12 mouse cellular contexts compared by ENCODE assay signal in the genomic region with DNA sequence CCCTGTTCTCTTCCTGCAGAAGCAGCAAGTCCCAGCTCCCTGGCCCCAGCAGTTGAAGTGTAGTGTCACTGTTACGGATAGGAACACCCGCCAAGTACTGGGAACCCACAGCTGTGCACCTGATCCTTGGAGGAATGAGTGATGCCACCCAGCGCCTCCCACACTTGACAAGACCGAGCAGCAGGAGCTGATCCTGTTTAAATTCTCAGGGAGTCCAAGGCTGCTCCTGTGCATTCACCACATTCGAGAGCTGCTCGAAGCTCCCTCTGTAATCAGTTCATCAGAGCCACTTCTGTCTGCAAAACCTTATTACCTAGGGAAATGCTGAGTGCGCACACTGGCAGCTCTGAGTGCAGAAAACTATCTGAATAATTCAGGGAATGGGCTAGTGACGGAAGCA.
DNase-seq lines count a peak whose midpoint lies in the region; ATAC-seq and TF ChIP-seq lines count a peak whose summit lies in the region.
"Had no signal": no experiment of that assay in that cellular context is flagged by ENCODE, and none has a peak within 500 bp of the region (broad histone marks: within the 10 kb centered on the region; RNA-seq: fewer than 3 reads in every experiment).

No protein-coding gene starts in this region.

- no peak for TF ChIP-seq CTCF in stomach, postnatal 0 days (IDR thresholded peaks at IDR 0.05; ENCODE audit: low read depth)

- peak; percentile 50 to 63 for DNase-seq in frontal cortex, adult 2 months (ENCODE audit: extremely low spot score in 1 of 2, low spot score in 1 of 2)
- no peak for DNase-seq in frontal cortex, postnatal 14 days (ENCODE audit: low spot score in 2 of 2)
- no peak for DNase-seq in midbrain, embryonic 11.5 days (ENCODE audit: low spot score, missing footprints)
- peak; percentile 13 for DNase-seq in stomach, postnatal 0 days (ENCODE audit: low spot score)
- no peak for DNase-seq in Muller cell, postnatal 12 days (ENCODE audit: inconsistent ontology term)
- no peak for DNase-seq in T-cell, adult 2 months (ENCODE audit: low spot score)
- DNase-seq: adrenal gland, adult 8-10 months; heart, postnatal 10 days; kidney, postnatal 10 days had no signal

- H3K4me3 ChIP-seq in midbrain, embryonic 12.5 days: no peak overlapping the region
- no peak overlapping the region for H3K4me3 ChIP-seq in midbrain, embryonic 11.5 days (ENCODE audit: low read depth, low read length)
- no peak overlapping the region for H3K4me3 ChIP-seq in hindbrain, embryonic 16.5 days (ENCODE audit: low read length)
- no peak overlapping the region for H3K4me3 ChIP-seq in stomach, postnatal 0 days (ENCODE audit: low read depth, low read length)
- H3K4me3 ChIP-seq: erythroblast, embryonic 14.5 days had no signal

- no peaks in the 10 kb centered on the region for H3K9me3 ChIP-seq in midbrain, embryonic 12.5 days
- H3K9me3 ChIP-seq in midbrain, embryonic 11.5 days (ENCODE audit: control insufficient read depth, low read length): no peaks in the 10 kb centered on the region
- no peaks in the 10 kb centered on the region for H3K9me3 ChIP-seq in hindbrain, embryonic 16.5 days (ENCODE audit: control insufficient read depth, low read length)
- no peaks in the 10 kb centered on the region for H3K9me3 ChIP-seq in stomach, postnatal 0 days (ENCODE audit: control insufficient read depth, low read length)

- TF ChIP-seq EP300 in stomach, postnatal 0 days (optimal IDR thresholded peaks at IDR 0.05): no peak

- H3K4me1 ChIP-seq in midbrain, embryonic 12.5 days: peaks cover 63% of the 10 kb centered on the region
- H3K4me1 ChIP-seq in midbrain, embryonic 11.5 days (ENCODE audit: control insufficient read depth, insufficient read depth, low read length): peaks cover 13% of the 10 kb centered on the region
- H3K4me1 ChIP-seq in hindbrain, embryonic 16.5 days (ENCODE audit: control insufficient read depth, insufficient read depth, low read depth, low read length): peaks cover 17% of the 10 kb centered on the region
- H3K4me1 ChIP-seq in stomach, postnatal 0 days (replicated peaks; ENCODE audit: control insufficient read depth, insufficient read depth): no peaks in the 10 kb centered on the region

- 68% methylated on average over 8 of the region's 8 CpGs for WGBS in midbrain, embryonic 12.5 days
- WGBS in midbrain, embryonic 11.5 days: 79% methylated on average over 8 of the region's 8 CpGs
- 61% methylated on average over 8 of the region's 8 CpGs for WGBS in hindbrain, embryonic 16.5 days
- 76% methylated on average over 8 of the region's 8 CpGs for WGBS in stomach, postnatal 0 days

- peak overlapping the region; percentile 16 for H3K27ac ChIP-seq in midbrain, embryonic 12.5 days (replicated peaks)
- H3K27ac ChIP-seq in midbrain, embryonic 11.5 days (ENCODE audit: low read depth, low read length): no peak overlapping the region
- H3K27ac ChIP-seq in hindbrain, embryonic 16.5 days (ENCODE audit: low read depth, low read length): no peak overlapping the region
- no peak overlapping the region for H3K27ac ChIP-seq in stomach, postnatal 0 days (replicated peaks)

- H3K4me2 ChIP-seq in midbrain, embryonic 12.5 days (replicated peaks): no peak overlapping the region
- no peak overlapping the region for H3K4me2 ChIP-seq in midbrain, embryonic 11.5 days
- H3K4me2 ChIP-seq in hindbrain, embryonic 16.5 days (ENCODE audit: low read length): no peak overlapping the region
- no peak overlapping the region for H3K4me2 ChIP-seq in stomach, postnatal 0 days (replicated peaks; ENCODE audit: low read depth)

- no peaks in the 10 kb centered on the region for H3K27me3 ChIP-seq in midbrain, embryonic 12.5 days
- no peaks in the 10 kb centered on the region for H3K27me3 ChIP-seq in midbrain, embryonic 11.5 days (ENCODE audit: control insufficient read depth, insufficient read depth, low read length)
- H3K27me3 ChIP-seq in hindbrain, embryonic 16.5 days (replicated peaks; ENCODE audit: control insufficient read depth, insufficient read depth, low read length): no peaks in the 10 kb centered on the region
- no peaks in the 10 kb centered on the region for H3K27me3 ChIP-seq in stomach, postnatal 0 days (ENCODE audit: control insufficient read depth, insufficient read depth, low read length)

- H3K36me3 ChIP-seq in midbrain, embryonic 12.5 days: no peaks in the 10 kb centered on the region
- H3K36me3 ChIP-seq in midbrain, embryonic 11.5 days (ENCODE audit: control insufficient read depth, insufficient read depth, low read length): no peaks in the 10 kb centered on the region
- H3K36me3 ChIP-seq in hindbrain, embryonic 16.5 days (ENCODE audit: control insufficient read depth, insufficient read depth, low read length): no peaks in the 10 kb centered on the region
- no peaks in the 10 kb centered on the region for H3K36me3 ChIP-seq in stomach, postnatal 0 days (ENCODE audit: control insufficient read depth, insufficient read depth, low read length)

- H3K9ac ChIP-seq in midbrain, embryonic 12.5 days (replicated peaks): no peak overlapping the region
- H3K9ac ChIP-seq in midbrain, embryonic 11.5 days (ENCODE audit: low read length): no peak overlapping the region
- H3K9ac ChIP-seq in hindbrain, embryonic 16.5 days (ENCODE audit: low read depth, low read length): no peak overlapping the region
- H3K9ac ChIP-seq in stomach, postnatal 0 days (ENCODE audit: low read length): no peak overlapping the region

- ATAC-seq in midbrain, embryonic 12.5 days (ENCODE audit: low FRiP score, low read depth): 0 out of 2 replicates have a peak, but pooled peaks have one; percentile 7
- ATAC-seq in midbrain, embryonic 11.5 days (ENCODE audit: low FRiP score): no peak
- ATAC-seq in hindbrain, embryonic 16.5 days: peak; percentile 34; the same call in 1 of the 2 replicates
- no peak for ATAC-seq in stomach, postnatal 0 days (ENCODE audit: low FRiP score, low TSS enrichment)

Comparison
In these comparisons a context has a peak if more than half of its experiments do, and no peak if none do; other contexts are left out.
1. DNase-seq: peak in frontal cortex, adult 2 months (2 of 2) and stomach, postnatal 0 days (single experiment); none in frontal cortex, postnatal 14 days (0 of 2), midbrain, embryonic 11.5 days (single experiment), Muller cell, postnatal 12 days (single experiment) and T-cell, adult 2 months (single experiment).
2. ATAC-seq: peak in midbrain, embryonic 12.5 days (single experiment) and hindbrain, embryonic 16.5 days (single experiment); none in midbrain, embryonic 11.5 days (single experiment) and stomach, postnatal 0 days (single experiment).